Mouse (Mus musculus) heart, postnatal 10 days (tissue): Measurements from ENCODE around the gene Prkag2. TPM values are rescaled to one million over a fixed set of nuclear protein-coding genes. Genes with fewer than 3 reads are reported as not detected.
"Not testable (repeated sequence)": the region's sequence is repeated elsewhere in the genome, so short reads cannot be mapped to it uniquely, and the experiment has no call there.

Experiments used
- DNase-seq, 2 experiments: peaks; one replicate each; pipeline ENCODE4 v3.0.0; 2021
- intact Hi-C: fragments of 180-260 bp; cut with DNase I; formaldehyde crosslinking; loops from one replicate; pipeline ENCODE4 v1.15.1; 2025
- total RNA-seq, 2 experiments: library from RNA; stranded (reverse); gene quantifications; 2 replicates each; pipeline ENCODE4 v1.2.3; 2021

Gene Prkag2
- total RNA-seq, 2 experiments from 2014 or later: 82.5 to 85.2 TPM

DNA sequence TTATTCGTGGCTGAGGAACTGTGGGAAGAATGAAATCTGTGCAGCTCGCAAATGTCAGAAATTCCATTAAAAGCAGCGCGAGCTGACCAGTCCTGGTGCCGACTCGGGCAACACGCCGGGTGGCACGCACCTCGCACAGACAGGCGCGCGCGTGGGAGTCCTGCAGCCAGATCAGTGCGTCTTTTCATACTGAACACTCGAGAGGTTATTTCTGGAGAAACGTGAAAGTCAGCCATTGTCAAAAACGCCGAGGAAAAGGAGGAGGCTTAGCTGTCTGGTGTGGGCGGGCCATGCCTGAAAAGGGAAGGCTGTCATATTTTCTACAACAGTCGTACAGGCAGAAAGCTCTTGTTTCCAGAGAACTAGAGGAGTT, 257.4 kb downstream of the Prkag2 start:
- intact Hi-C loops: loop anchor here (5.0 kb wide), 1 partner anchor 156 kb away; the partner anchor contains the start of gene Nub1
- no peak for DNase-seq

DNA sequence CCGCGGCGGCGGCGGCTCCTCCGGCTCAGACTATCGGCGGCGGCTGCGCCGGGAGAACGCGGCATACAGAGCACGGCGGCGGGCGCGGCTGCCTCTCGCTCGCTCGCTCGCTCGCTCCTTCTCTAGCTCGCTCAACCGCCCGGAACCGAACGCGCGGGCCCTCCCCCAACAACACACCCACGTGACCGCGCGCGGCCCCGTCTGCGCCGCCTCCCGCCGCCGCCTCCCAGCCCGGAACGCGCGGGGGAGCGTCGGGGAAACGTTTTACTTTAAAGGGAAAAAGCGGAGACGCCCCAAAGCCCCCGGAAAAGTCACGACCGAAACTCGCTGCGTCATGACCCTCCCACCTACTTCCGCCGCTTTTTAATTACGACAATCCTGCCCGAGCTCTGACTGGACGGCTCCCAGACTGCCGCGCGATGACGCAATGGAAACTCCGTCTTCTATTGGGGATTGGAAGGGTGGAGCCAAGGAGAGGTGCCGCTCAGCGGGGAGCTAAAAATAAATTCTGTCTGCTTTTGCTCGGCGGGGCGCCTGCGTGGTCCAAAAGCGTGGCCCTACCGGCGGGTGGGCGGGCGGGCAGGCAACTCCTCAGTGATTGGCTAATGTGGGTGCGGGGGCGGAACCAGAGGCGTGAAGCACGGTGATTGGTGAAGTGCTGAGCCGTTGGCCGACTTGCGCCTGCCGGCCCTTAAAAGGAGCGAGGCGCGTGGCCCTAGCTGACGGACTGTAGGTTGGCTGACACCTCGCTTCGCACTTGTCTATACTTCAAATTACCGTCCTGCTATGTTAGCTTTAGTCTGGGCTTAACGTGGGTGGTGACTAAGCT, 258.0 kb downstream of the Prkag2 start, which contains the start of gene Rheb:
Gene Rheb, minus strand, starts transcription at position 351 of the 829 bp plus-strand sequence.
- DNase-seq: peak; percentile 100
- intact Hi-C loops: loop anchor here (5.0 kb wide), 1 partner anchor 155 kb away; the partner anchor contains the start of gene Nub1

DNA sequence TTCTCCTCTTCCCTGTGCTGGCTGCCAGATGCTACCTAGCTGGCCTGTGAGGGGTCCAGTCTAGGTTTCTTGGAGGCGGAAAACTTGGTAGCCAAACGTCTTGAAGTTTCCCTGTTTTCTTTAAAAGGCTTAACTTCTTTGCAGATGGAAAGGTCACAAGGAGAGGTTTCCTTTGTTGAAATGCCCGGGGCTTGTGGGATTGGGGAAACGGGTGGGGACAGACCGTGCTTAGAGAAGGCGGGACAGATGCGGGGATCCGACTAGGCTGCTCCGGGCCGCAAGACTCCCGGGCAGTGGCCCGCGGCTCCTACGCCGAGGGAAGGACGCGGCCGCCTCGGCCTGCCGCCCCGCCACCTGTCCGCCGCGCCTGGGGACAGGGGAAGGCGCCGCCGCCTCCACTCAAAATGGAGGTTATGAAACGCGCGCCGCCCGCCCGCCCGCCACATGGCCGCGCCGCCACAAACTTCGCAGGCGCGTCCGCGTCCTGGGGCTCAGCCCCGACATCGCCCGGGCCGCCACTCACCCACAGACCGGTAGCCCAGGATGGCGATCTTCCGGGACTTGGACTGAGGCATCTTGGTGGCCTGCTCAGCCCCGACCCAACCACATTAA, 258.7 kb downstream of the Prkag2 start:
- no peak for DNase-seq

DNA sequence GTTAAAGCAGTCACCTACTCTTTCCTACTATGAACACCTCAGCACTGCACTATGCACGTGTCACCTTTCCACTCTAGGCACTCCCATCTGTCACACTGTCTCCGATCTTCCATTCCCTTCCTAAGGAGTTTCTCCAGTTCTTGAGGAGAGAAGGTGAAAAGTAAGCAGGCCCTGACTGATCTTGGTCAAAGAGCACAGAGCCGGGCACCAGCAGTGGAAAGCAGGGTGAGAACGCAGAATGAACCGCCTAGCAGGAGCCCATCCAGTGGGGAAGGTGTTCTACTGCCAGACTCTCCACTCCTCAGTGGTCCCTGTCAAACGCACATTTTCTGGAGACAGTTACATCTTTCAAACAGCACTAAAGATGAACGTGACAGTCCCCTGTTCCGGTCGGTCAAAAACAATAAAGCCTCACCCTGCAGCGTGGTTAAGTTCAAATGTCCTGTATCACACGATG, 259.4 kb downstream of the Prkag2 start:
- DNase-seq: peak in 1 of 2 experiments; percentile 23
- intact Hi-C loops: loop anchor here (2.0 to 5.0 kb wide), 2 partner anchors 26 to 154 kb away; partner anchors contain the start of gene Nub1

More for the DNA sequence above, 258.7 kb downstream of the Prkag2 start:
- intact Hi-C loops: loop anchor here (2.0 to 5.0 kb wide), 2 partner anchors 27 to 154 kb away; partner anchors contain the start of gene Nub1

DNA sequence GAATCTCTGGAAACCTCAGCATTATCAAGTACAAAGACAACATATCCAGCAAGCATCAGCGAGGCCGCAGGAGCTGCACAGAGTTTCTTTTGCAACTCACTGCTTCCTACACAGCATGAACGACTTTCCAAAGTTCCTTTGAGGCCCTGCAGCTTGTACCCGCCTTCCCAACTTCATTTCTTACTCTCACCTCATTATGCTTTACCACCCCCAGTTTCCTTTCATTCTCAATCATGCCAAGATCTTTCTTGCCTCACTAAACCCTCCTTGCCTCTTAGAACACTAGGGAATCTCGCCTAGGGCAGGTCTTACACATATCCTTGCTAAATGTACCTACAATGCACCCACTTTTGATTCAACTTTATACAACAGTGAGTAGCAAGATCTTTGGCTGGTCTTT, 266.0 kb downstream of the Prkag2 start:
- no peak for DNase-seq
- intact Hi-C loops: no loop called here

DNA sequence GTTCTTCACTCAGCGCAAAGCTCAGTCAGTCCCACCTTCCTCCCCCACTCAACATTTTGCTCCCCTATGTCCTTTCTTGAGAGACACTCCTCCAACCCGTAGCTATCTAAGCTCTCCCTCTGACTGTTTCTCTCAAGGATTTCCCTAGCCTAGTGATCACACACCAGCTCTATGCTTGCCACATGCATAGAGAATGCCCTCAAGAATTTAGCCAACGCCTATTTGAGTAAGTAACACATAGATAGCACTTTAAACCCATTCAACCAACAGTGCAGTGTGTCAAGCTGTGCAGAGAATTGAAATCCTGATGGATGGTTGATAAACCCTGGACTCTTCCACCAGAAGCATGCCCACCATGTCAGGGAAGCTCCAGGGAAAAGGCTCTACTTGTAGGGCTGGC, 268.5 kb downstream of the Prkag2 start:
- intact Hi-C loops: no loop called here
- DNase-seq: no peak

DNA sequence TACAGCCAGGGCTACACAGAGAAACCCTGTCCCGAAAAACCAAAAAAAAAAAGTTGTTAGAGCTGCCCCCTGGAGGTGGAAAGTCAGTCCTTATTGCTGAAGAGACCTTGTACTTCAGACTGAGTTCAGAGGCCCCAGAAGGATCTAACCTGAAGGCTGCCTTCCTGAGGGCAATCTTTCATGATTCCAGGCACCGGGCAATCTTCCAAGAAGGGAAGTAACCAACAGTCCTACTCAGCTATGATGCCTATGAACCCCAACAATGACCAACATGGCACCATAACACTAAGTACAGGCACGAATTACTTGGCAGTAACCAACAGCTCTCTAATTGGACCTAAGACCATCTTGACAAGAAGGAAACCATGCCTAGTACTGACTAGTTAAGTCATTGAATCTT, 272.0 kb downstream of the Prkag2 start:
- DNase-seq: no peak
- intact Hi-C loops: no loop called here

DNA sequence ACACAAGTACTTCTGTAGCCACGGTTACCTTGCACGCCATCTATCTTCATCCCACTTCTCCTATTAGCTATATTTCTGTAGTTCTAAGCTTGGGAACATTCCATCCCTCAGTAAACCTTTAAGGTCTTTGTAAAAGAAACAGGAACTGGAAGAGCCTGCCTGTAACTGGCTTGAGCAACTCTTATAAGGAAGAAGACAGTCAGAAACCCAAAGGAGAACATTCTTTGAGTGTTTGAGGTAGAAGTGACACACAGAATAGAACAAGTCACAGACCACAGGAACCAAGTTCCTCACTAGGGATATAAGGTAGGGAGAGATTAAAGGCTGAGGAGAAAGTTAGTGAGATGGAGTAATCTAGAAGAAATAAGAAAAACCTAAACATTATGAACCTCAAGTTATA, 273.3 kb downstream of the Prkag2 start:
- no peak for DNase-seq
- intact Hi-C loops: no loop called here

DNA sequence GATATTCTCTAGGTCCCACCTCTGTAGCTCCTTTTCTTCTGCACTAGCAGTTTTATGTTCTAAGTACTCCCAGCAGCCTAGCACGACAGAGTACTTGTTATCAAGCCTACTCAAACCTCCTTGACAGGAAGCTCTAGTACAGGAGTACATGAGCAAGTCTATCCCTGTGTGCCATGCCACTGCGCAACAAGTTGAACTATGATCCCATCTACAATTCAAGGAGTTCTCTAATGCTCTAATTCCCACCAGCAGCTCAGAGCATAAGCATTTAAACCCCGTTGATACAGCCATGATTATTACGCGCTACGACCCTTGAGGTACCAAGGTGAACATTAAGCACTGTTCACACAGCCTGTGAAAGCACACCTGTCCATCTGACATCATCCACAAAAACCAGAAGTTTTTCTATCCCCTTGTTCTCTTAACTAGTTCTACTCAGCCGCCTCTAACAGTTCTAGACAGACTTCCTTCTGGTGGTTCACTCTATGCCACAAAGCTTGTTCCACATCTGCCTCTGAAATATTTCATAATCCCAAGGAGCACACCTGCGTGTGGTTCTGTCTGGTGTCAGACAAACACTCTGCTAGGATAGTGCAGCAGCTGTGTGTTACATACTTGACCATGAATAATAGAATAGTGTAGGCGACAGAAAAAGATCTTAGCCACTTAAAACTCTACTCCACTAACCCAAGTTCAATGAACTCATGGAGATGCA, 274.2 kb downstream of the Prkag2 start:
- DNase-seq: no peak
- intact Hi-C loops: no loop called here

DNA sequence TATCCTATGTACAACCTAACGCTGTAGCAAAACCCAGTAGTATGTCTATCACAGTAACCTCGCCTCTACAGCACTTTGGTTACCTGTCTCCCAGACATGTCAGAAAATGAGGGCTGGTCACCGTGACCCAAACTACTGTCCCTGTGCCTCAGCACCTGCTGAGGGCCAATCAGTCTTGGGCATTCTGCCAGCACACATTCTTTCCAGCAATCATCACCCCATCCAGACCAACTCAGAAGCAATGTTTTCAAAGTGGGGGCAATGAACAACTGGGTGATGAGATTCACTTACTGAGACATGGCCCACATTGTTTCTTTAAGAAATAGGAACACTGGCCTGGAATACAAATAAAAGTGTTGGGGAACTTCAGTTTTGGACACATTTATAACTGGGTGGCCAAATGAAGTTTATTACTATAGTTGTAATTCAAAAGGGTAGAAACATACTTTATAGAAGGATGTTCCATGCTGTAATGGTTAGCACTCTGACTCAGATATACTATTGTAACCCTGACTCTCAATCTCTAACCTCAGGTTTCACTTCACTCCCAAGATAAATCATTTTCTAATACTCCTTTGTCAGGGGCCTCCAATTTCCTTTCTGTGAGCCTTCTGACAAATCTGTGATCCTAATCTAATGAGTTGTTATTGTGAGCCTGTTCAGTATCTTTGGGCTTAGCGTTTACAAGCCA, 274.9 kb downstream of the Prkag2 start:
- DNase-seq: peak; percentile 34 to 45

DNA sequence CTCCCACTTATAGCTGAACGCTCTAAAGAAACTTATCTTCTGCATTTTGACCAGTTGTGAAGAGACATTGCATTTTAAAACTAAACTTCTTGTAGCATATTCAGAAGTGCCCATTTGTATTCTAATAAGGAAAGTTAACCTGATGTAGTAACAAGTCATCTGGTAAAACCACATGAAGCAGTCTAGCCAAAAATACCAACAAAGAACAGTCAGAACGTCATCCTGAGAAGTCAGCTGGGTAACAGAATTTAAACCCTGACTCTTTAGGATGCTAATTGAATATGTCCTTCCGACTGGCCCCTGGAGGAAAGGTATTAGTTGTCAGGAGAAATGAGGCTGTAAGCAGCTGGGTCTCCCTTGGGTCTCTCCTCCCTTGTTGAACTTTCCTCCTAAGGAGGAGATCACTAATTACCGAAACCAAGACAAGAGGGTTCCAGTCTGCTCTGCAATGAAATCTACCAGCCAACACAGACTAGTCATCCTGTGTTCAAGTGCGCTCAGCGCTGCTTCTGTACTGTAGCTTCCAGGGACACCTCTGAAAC, 276.5 kb downstream of the Prkag2 start:
- intact Hi-C loops: no loop called here
- no peak for DNase-seq

More for the DNA sequence above, 274.9 kb downstream of the Prkag2 start:
- intact Hi-C loops: no loop called here

DNA sequence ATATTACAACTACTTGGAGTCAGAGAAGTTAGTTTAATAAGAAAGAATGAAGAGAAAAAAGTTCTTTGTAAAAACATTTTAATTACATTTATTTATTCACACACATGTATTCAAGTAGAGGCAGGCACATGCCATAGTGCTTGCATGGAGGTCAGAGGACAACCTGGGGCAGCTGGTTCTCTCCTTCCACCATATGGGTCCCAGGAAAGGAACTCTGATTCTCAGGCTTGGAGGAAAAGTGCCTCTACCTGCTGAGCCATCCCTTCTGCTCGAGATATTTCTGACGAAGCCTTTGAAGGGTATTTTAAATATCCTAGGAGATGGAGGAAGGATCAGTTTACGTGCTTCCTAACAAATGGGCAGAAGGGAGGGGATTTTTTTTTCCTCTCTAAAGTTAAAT, 277.7 kb downstream of the Prkag2 start:
- intact Hi-C loops: no loop called here
- DNase-seq: no peak

DNA sequence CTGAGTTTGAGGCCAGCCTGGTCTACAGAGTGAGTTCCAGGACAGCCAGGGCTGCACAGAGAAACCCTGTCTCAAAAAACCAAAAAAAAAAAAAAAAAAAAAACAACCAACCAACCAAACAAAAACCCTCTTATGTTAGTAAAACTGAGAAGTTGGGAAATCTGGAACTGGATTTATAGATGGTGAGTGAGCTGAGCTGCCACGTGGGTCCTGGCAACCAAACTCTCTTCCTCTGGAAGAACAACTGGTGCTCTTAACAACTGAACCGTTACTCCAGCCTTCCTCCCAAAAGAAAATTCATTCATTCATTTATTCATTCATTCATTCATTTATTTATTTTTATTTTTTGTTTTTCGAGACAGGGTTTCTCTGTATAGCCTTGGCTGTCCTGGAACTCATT, 278.2 kb downstream of the Prkag2 start:
- intact Hi-C loops: not testable (repeated sequence)

DNA sequence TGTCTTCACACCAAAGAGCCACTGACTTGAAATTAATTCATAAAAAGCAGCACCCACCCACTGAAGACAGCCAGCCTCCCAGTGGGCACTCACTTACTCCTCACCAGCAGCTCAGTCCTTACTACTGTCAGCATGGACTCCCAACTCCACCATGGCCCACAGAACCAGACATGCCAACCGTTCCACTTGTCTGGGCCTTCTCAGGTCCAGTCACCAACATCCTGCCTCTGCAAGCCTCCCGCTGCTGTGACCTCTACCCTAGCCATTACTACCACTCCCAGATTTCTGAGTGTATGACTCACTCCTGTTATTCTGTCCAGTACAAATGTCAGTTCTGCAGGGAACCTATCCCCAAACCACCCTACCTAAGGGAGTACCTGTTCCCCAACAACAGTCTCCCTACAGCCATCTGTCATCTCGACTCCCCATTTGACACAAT, 279.0 kb downstream of the Prkag2 start:
- intact Hi-C loops: no loop called here
- DNase-seq: peak; percentile 22 to 25

More for the DNA sequence above, 278.2 kb downstream of the Prkag2 start:
- DNase-seq: not testable (repeated sequence)

DNA sequence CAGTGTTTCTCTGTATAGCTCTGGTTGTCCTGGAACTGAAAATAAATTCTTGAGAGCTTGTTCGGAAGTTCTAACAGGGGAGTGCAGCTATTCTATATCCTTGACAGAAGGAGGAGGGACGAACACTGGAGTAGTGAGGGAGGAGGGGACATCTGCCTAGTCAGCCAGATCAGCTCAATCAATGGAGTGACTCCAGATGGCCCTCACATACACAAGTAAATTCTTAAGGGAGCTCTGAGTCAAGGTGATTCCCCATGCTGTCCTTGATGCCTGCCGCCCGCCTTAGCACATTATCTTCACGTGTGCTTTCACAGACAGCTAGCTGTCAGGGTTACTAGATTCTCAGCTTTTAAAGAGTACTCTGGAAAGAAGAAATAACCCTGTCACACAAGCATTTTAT, 279.8 kb downstream of the Prkag2 start:
- DNase-seq: no peak
- intact Hi-C loops: no loop called here

DNA sequence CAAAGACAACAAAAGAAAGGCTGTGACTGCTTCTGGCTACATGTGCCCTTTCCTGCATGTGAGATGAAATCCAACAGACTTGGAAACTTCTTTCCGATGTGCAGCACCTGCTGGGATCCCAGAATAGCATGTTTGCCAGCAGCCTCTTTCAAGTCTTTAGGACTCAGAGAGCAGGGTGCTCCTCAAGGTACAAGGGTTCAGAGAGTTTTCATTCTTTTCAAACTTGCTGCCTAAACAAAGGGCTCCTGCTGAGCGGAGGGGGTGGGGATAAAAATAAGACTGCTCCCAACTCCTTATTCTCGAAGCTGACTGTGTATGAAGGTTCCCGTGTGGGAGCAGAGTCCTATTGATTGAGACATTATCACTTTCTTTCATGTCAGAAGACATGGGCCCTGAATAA, 283.3 kb downstream of the Prkag2 start:
- intact Hi-C loops: no loop called here
- no peak for DNase-seq

DNA sequence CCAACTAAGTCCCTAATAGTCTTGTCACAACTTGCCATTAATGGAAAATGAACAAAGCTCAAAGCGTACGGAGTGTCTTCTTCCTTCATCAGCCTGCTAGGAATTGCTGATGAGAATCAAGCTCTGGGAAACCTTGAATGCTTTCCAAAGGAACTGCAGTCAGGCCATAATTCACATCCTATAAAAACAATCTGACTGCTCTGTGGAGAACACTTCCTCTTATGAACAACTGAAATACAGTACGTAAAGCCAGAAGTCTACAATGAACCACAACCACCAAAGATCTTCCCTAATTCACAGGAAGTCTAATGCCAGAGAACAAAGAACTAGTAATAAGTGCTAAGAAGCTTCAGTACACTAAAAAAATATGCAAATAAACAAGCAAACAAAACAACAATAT, 286.5 kb downstream of the Prkag2 start:
- no peak for DNase-seq
- intact Hi-C loops: loop anchor here (2.0 kb wide), 1 partner anchor 27 kb away; no protein-coding TSS in a partner anchor

DNA sequence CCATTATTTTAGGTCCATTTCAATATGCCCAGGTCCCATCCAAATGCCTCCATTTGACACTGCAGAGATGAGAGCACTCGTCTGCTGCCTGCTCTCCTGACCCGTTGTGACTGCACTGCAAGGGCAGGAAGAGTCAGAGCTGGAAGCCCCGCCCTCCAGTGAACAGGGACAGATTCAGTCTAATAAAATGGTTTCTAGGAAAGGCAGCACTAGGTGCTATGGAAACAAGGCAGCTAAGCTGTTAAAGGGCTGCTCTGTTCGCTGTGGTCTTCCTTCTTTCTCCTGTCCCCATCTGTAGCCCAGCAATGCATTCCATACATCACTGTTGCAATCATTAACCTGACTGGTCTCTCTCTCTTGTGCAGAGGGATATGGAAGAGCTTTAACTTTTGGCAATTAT, 287.4 kb downstream of the Prkag2 start:
- intact Hi-C loops: no loop called here
- DNase-seq: no peak
